Mouse (Mus musculus) intestine, embryonic 16.5 days (tissue): ENCODE measurements around the gene Cfap161. TPM values are rescaled to one million over a fixed set of nuclear protein-coding genes. Genes with fewer than 3 reads are reported as not detected.

Experiments used
- ATAC-seq: fragments of 200-750 bp; cut with Nextera tagmentation; 2 replicates; pipeline ENCODE4 v1.8.0; 2017; ENCODE audit warnings: moderate TSS enrichment, moderate library complexity
- H3K27ac ChIP-seq: fragments of 300-500 bp; sonication (generic); 2 replicates; pipeline ENCODE4 v1.5.1; 2014; ENCODE audit warnings: mild to moderate bottlenecking, low read length
- H3K27me3 ChIP-seq: fragments of 300-500 bp; sonication (generic); replicated peaks from 2 replicates; pipeline ENCODE4 v1.6.1; 2014; ENCODE audit warnings: low read length, control low read depth, mixed read lengths; ENCODE audit not compliant: control insufficient read depth, insufficient read depth
- H3K36me3 ChIP-seq: fragments of 300-500 bp; sonication (generic); 2 replicates; pipeline ENCODE4 v1.6.1; 2014; ENCODE audit warnings: low read length, control low read depth; ENCODE audit not compliant: control insufficient read depth, insufficient read depth
- H3K4me1 ChIP-seq: fragments of 300-500 bp; sonication (generic); 2 replicates; pipeline ENCODE4 v1.6.1; 2014; ENCODE audit warnings: low read length, control low read depth, mixed read lengths; ENCODE audit not compliant: control insufficient read depth, insufficient read depth
- H3K4me2 ChIP-seq: fragments of 300-500 bp; sonication (generic); 2 replicates; pipeline ENCODE4 v1.6.1; 2014; ENCODE audit warnings: low read depth, low read length, control low read depth
- H3K4me3 ChIP-seq: fragments of 300-500 bp; sonication (generic); 2 replicates; pipeline ENCODE4 v1.5.1; 2014; ENCODE audit warnings: mild to moderate bottlenecking, low read length
- H3K9ac ChIP-seq: fragments of 300-500 bp; sonication (generic); 2 replicates; pipeline ENCODE4 v1.6.1; 2014; ENCODE audit warnings: low read depth, low read length
- H3K9me3 ChIP-seq: fragments of 300-500 bp; sonication (generic); 2 replicates; pipeline ENCODE4 v1.6.1; 2016; ENCODE audit warnings: low read length, control low read depth; ENCODE audit not compliant: control insufficient read depth
- WGBS: fragments of 180-500 bp; shearing (Covaris S2); extraction: QIAGEN DNeasy Blood & Tissue Kit; methylation state at CpG from one replicate; pipeline ENCODE4 v1.1.7; 2014; 5-methylcytosine and 5-hydroxymethylcytosine counted together
- polyA plus RNA-seq: library from polyadenylated mRNA; unstranded; fragments of >200 nt; fragmentation: Nextera tagmentation; extraction: Ambion mirVana; gene quantifications from 2 replicates; pipeline ENCODE4 v1.2.1, GENCODE M21; 2015

Gene Cfap161
- polyA plus RNA-seq, 1 experiment from 2014 or later: 0.13 TPM

GRCm38 (mm10) chr7:83796177-83796576, 1.5 kb upstream of the Cfap161 start:
- Histone ChIP-seq H3K4me2 (no peak overlapping the region), H3K9ac (no peak overlapping the region), H3K9me3 (no peaks in the 10 kb centered on the region), H3K4me3 (no peak overlapping the region), H3K27me3 (no peaks in the 10 kb centered on the region), H3K36me3 (no peaks in the 10 kb centered on the region), H3K27ac (no peak overlapping the region), H3K4me1 (peaks cover 4% of the 10 kb centered on the region; the same call in 1 of the 2 replicates)
- 63% methylated on average over 5 of the region's 5 CpGs for WGBS
- ATAC-seq: no peak

GRCm38 (mm10) chr7:83794006-83794683, 535 bp downstream of the Cfap161 start:
- no peak overlapping the region for H3K4me3 ChIP-seq
- H3K9me3 ChIP-seq: no peaks in the 10 kb centered on the region
- H3K9ac ChIP-seq: no peak overlapping the region
- no peak overlapping the region for H3K4me2 ChIP-seq
- 44% methylated on average over 11 of the region's 11 CpGs for WGBS
- no peaks in the 10 kb centered on the region for H3K36me3 ChIP-seq
- H3K27ac ChIP-seq: no peak overlapping the region
- ATAC-seq: no peak
- no peaks in the 10 kb centered on the region for H3K27me3 ChIP-seq
- peaks cover 4% of the 10 kb centered on the region; the same call in 1 of the 2 replicates for H3K4me1 ChIP-seq

GRCm38 (mm10) chr7:83780881-83781280, 13.8 kb downstream of the Cfap161 start:
- Histone ChIP-seq H3K9me3 (no peaks in the 10 kb centered on the region), H3K4me3 (no peak overlapping the region), H3K27ac (no peak overlapping the region), H3K36me3 (no peaks in the 10 kb centered on the region), H3K27me3 (no peaks in the 10 kb centered on the region), H3K4me1 (no peaks in the 10 kb centered on the region), H3K9ac (no peak overlapping the region), H3K4me2 (no peak overlapping the region)
- ATAC-seq: no peak
- WGBS: 83% methylated on average over 4 of the region's 4 CpGs

- Histone ChIP-seq H3K4me1 (no peaks in the 10 kb centered on the region), H3K9ac (no peak overlapping the region), H3K36me3 (no peaks in the 10 kb centered on the region), H3K4me2 (no peak overlapping the region), H3K4me3 (no peak overlapping the region), H3K27me3 (no peaks in the 10 kb centered on the region), H3K27ac (no peak overlapping the region), H3K9me3 (no peaks in the 10 kb centered on the region)
- 72% methylated on average over 4 of the region's 4 CpGs for WGBS
- no peak for ATAC-seq
Observed at GRCm38 (mm10) chr7:83780026-83780425, 14.7 kb downstream of the Cfap161 start.

GRCm38 (mm10) chr7:83779028-83779427, 15.7 kb downstream of the Cfap161 start:
- no peak for ATAC-seq
- no peaks in the 10 kb centered on the region for H3K36me3 ChIP-seq
- H3K4me3 ChIP-seq: no peak overlapping the region
- no peaks in the 10 kb centered on the region for H3K9me3 ChIP-seq
- H3K27me3 ChIP-seq: no peaks in the 10 kb centered on the region
- no peak overlapping the region for H3K9ac ChIP-seq
- no peaks in the 10 kb centered on the region for H3K4me1 ChIP-seq
- no peak overlapping the region for H3K27ac ChIP-seq
- no peak overlapping the region for H3K4me2 ChIP-seq
- WGBS: 73% methylated on average over 2 of the region's 2 CpGs

GRCm38 (mm10) chr7:83778516-83778915, 16.2 kb downstream of the Cfap161 start:
- no peaks in the 10 kb centered on the region for H3K9me3 ChIP-seq
- no peak overlapping the region for H3K4me2 ChIP-seq
- H3K27ac ChIP-seq: no peak overlapping the region
- no peak overlapping the region for H3K4me3 ChIP-seq
- WGBS: 70% methylated on average over 2 of the region's 2 CpGs
- H3K4me1 ChIP-seq: no peaks in the 10 kb centered on the region
- ATAC-seq: no peak
- no peak overlapping the region for H3K9ac ChIP-seq
- no peaks in the 10 kb centered on the region for H3K27me3 ChIP-seq
- no peaks in the 10 kb centered on the region for H3K36me3 ChIP-seq

- Histone ChIP-seq H3K4me1 (no peaks in the 10 kb centered on the region), H3K36me3 (no peaks in the 10 kb centered on the region), H3K27ac (no peak overlapping the region), H3K9me3 (no peaks in the 10 kb centered on the region), H3K27me3 (no peaks in the 10 kb centered on the region), H3K9ac (no peak overlapping the region), H3K4me3 (no peak overlapping the region), H3K4me2 (no peak overlapping the region)
- no peak for ATAC-seq
- 19% methylated on average over 5 of the region's 5 CpGs for WGBS
Observed at GRCm38 (mm10) chr7:83774721-83775120, 20.0 kb downstream of the Cfap161 start.

GRCm38 (mm10) chr7:83763674-83764073, 31.0 kb downstream of the Cfap161 start:
- WGBS: 66% methylated on average over 3 of the region's 3 CpGs
- no peak overlapping the region for H3K9ac ChIP-seq
- no peak overlapping the region for H3K4me3 ChIP-seq

GRCm38 (mm10) chr7:83762336-83762735, 32.3 kb downstream of the Cfap161 start:
- 85% methylated on average over 5 of the region's 5 CpGs for WGBS
- H3K4me1 ChIP-seq: no peaks in the 10 kb centered on the region
- H3K27ac ChIP-seq: no peak overlapping the region
- no peaks in the 10 kb centered on the region for H3K27me3 ChIP-seq
- H3K9me3 ChIP-seq: no peaks in the 10 kb centered on the region
- no peak for ATAC-seq
- H3K4me3 ChIP-seq: no peak overlapping the region
- H3K9ac ChIP-seq: no peak overlapping the region
- no peak overlapping the region for H3K4me2 ChIP-seq
- no peaks in the 10 kb centered on the region for H3K36me3 ChIP-seq

More at GRCm38 (mm10) chr7:83763674-83764073, 31.0 kb downstream of the Cfap161 start:
- ATAC-seq: no peak
- no peaks in the 10 kb centered on the region for H3K36me3 ChIP-seq
- no peaks in the 10 kb centered on the region for H3K27me3 ChIP-seq
- H3K27ac ChIP-seq: no peak overlapping the region
- no peak overlapping the region for H3K4me2 ChIP-seq
- H3K4me1 ChIP-seq: no peaks in the 10 kb centered on the region
- H3K9me3 ChIP-seq: no peaks in the 10 kb centered on the region

GRCm38 (mm10) chr7:83751055-83751454, 43.6 kb downstream of the Cfap161 start:
- Histone ChIP-seq H3K9ac (no peak overlapping the region), H3K27me3 (no peaks in the 10 kb centered on the region)
- 54% methylated on average over 1 of the region's 1 CpGs for WGBS

More at GRCm38 (mm10) chr7:83751055-83751454, 43.6 kb downstream of the Cfap161 start:
- Histone ChIP-seq H3K4me3 (no peak overlapping the region), H3K4me2 (no peak overlapping the region), H3K4me1 (0 out of 2 replicates have a peak, but pooled peaks cover 2% of the 10 kb centered on the region), H3K9me3 (no peaks in the 10 kb centered on the region), H3K27ac (no peak overlapping the region), H3K36me3 (no peaks in the 10 kb centered on the region)
- ATAC-seq: no peak
